Mouse (Mus musculus): Measurements from ENCODE around the gene Filip1l.

GRCm38 (mm10) chr16:57479776-57480175 is 126.9 kb downstream of the Filip1l start:
- no peak for TF ChIP-seq CTCF (IDR thresholded peaks at IDR 0.05; ENCODE audit: extremely low read depth, insufficient read length, insufficient replicate concordance, low read depth, low read length)
- no peak for TF ChIP-seq POLR2A (IDR thresholded peaks at IDR 0.05; ENCODE audit: low read depth, low read length)
